Mouse (Mus musculus) hematopoietic stem cell, adult 5-6 weeks (primary cell): Measurements from ENCODE around the gene Wipi2. TPM values are rescaled to one million over a fixed set of nuclear protein-coding genes. Genes with fewer than 3 reads are reported as not detected.

Source experiments
- ATAC-seq, 2 experiments: fragments of 125-278 bp in 1 of 2; replicated peaks in 1 of 2; 2 replicates each; pipeline ENCODE4 v1.8.0; 2016 to 2017; ENCODE audit warnings: inconsistent platforms in 2 of 2, mild to moderate bottlenecking in 2 of 2, moderate number of reproducible peaks in 2 of 2, low read depth in 1 of 2, moderate TSS enrichment in 1 of 2; ENCODE audit not compliant: low FRiP score in 2 of 2, poor library complexity in 2 of 2, severe bottlenecking in 2 of 2, insufficient read depth in 1 of 2, low TSS enrichment in 1 of 2
- total RNA-seq: library from RNA; stranded (forward); fragments of 172-1452, 232-1000 nt; gene quantifications from 2 replicates; pipeline ENCODE4 v1.2.3, GENCODE M21; 2017

Wipi2 gene
- total RNA-seq, 1 experiment from 2014 or later = 44.5 TPM

GRCm38 (mm10) chr5:142622134-142622533, 5.4 kb upstream of the Wipi2 start:
- no peak for ATAC-seq

GRCm38 (mm10) chr5:142623080-142623479, 4.4 kb upstream of the Wipi2 start:
- ATAC-seq = no peak

- peak; percentile 93 to 94 for ATAC-seq
Measured at GRCm38 (mm10) chr5:142628726-142629662, 1.5 kb downstream of the Wipi2 start.

GRCm38 (mm10) chr5:142629663-142630025, 2.1 kb downstream of the Wipi2 start:
- no peak for ATAC-seq

- ATAC-seq = peak in 1 of 2 experiments; percentile 40; a peak in 1 of 4 replicates
Measured at GRCm38 (mm10) chr5:142630224-142630623, 2.7 kb downstream of the Wipi2 start.

GRCm38 (mm10) chr5:142637823-142638222, 10.3 kb downstream of the Wipi2 start:
- ATAC-seq = peak in 1 of 2 experiments; percentile 43; a peak in 1 of 4 replicates

- ATAC-seq = no peak
Measured at GRCm38 (mm10) chr5:142640088-142640487, 12.6 kb downstream of the Wipi2 start.

- no peak for ATAC-seq
Measured at GRCm38 (mm10) chr5:142641331-142642051, 14.0 kb downstream of the Wipi2 start.

GRCm38 (mm10) chr5:142648162-142648561, 20.7 kb downstream of the Wipi2 start:
- no peak for ATAC-seq

- ATAC-seq = no peak
Measured at GRCm38 (mm10) chr5:142649460-142650050, 22.1 kb downstream of the Wipi2 start.

GRCm38 (mm10) chr5:142650390-142650789, 22.9 kb downstream of the Wipi2 start:
- no peak for ATAC-seq

GRCm38 (mm10) chr5:142650794-142651497, 23.4 kb downstream of the Wipi2 start:
- no peak for ATAC-seq

- no peak for ATAC-seq
Measured at GRCm38 (mm10) chr5:142652266-142652665, 24.8 kb downstream of the Wipi2 start.

GRCm38 (mm10) chr5:142660656-142661434, 33.3 kb downstream of the Wipi2 start:
- ATAC-seq = no peak

GRCm38 (mm10) chr5:142667921-142668320, 40.4 kb downstream of the Wipi2 start:
- no peak for ATAC-seq

- ATAC-seq = no peak
Measured at GRCm38 (mm10) chr5:142668556-142669263, 41.2 kb downstream of the Wipi2 start.
